Mouse (Mus musculus): ENCODE results near the gene Myo1b. TPM values are rescaled to one million over a fixed set of nuclear protein-coding genes. Genes with fewer than 3 reads are reported as not detected.

Myo1b gene
- polyA plus RNA-seq, 1 experiment = 2.6 TPM

DNA sequence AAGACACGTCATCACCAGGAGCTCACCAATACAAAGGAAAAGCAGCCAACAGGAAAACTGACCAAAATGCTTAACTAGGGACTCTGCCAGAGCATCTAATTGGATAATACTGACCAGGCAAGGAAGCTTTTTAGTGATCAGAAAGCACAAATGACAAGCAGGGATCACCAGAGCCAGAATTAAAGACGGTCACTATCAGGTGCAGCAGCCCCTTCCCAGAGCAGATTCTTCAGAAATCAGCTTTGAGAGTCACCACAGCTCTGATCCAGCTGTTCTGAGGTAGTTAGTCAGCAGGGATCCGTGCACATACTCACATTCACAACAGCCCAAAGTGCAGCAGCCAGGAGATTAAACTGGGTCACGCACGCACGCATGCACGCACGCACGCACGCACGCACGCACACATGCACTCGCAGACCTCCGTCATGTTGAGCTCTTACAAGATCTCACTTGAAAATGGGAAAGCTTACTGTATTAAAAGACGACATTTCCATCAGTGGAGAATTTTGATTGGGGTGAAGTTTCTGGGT lies 169.1 kb downstream of the Myo1b start:
- no peak overlapping the region for H3K27ac ChIP-seq (ENCODE audit: insufficient read depth, low read depth, low read length)
- TF ChIP-seq POLR2A (IDR thresholded peaks at IDR 0.05; ENCODE audit: low read depth, low read length) = no peak
- no peak for TF ChIP-seq CTCF (IDR thresholded peaks at IDR 0.05; ENCODE audit: extremely low read depth, insufficient read length, insufficient replicate concordance, low read depth, low read length)
- 94% methylated on average over 15 of the region's 15 CpGs for WGBS
- 0 out of 2 replicates have a peak, but pooled peaks cover 2% of the 10 kb centered on the region for H3K36me3 ChIP-seq (ENCODE audit: control insufficient read depth, insufficient read depth, low read length)
- H3K27me3 ChIP-seq (ENCODE audit: control insufficient read depth, insufficient read depth, low read length) = no peaks in the 10 kb centered on the region
- H3K4me3 ChIP-seq (ENCODE audit: low read depth, low read length) = no peak overlapping the region
- H3K4me1 ChIP-seq (ENCODE audit: control insufficient read depth, insufficient read depth, insufficient read length, low read length) = no peaks in the 10 kb centered on the region

DNA sequence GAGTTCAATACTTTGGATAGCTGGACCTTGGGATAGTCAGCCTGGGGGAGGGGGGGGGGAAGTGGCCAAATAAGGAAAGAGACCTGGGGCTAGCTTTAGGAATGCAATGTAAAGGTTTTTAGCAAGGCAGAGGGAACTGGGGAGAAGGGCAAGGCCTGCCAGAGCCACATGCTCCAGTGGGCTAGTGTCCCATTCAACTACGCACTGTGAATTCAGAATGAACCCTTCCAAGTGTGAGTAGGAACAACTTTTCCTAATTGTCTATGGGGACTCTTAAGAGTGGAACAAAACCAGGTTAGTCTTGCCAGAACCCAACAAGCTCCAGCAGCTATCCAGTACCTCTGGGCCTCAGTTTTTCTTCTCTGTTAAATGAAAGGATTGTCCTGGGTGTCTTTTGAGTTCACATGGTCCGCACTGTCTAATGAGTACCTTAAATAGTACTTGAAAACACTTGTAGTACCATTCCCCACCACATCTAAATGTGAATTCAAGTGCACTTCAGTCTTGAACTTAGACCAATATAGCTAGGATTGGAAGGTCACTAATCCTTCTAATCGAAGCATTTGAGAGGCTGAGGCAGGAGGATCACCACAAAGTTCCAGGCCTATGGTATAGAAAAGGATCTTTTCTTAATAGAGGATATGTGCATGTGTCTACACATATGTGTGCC lies 172.0 kb downstream of the Myo1b start:
- Histone ChIP-seq H3K27ac (ENCODE audit: insufficient read depth, low read depth, low read length) (no peak overlapping the region), H3K36me3 (ENCODE audit: control insufficient read depth, insufficient read depth, low read length) (no peaks in the 10 kb centered on the region), H3K4me3 (ENCODE audit: low read depth, low read length) (no peak overlapping the region), H3K27me3 (ENCODE audit: control insufficient read depth, insufficient read depth, low read length) (no peaks in the 10 kb centered on the region), H3K4me1 (ENCODE audit: control insufficient read depth, insufficient read depth, insufficient read length, low read length) (no peaks in the 10 kb centered on the region)
- TF ChIP-seq POLR2A (IDR thresholded peaks at IDR 0.05; ENCODE audit: low read depth, low read length) = no peak
- TF ChIP-seq CTCF (IDR thresholded peaks at IDR 0.05; ENCODE audit: extremely low read depth, insufficient read length, insufficient replicate concordance, low read depth, low read length) = no peak
- 97% methylated on average over 3 of the region's 3 CpGs for WGBS

DNA sequence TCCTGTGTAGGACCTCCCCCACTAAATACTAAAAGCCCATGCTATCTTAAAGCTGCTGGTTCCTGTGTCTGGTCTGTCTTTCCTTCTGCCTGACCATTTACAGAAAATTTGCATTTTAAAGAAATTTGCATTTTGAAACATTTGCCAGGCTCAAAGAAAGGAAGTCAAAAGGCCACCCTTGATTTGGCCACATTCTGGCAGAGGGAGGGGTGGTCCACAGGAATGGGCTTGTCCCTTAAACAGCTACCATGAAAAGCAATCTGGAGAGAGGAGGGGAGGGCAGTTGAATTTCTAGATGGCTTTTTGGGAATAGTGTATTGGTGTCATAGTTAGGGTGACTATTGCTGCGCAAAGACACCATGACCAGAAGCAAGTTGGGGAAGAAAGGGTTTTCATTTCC lies 173.3 kb downstream of the Myo1b start:
- Histone ChIP-seq H3K27ac (ENCODE audit: insufficient read depth, low read depth, low read length) (no peak overlapping the region), H3K36me3 (ENCODE audit: control insufficient read depth, insufficient read depth, low read length) (no peaks in the 10 kb centered on the region), H3K27me3 (ENCODE audit: control insufficient read depth, insufficient read depth, low read length) (no peaks in the 10 kb centered on the region), H3K4me3 (ENCODE audit: low read depth, low read length) (no peak overlapping the region), H3K4me1 (ENCODE audit: control insufficient read depth, insufficient read depth, insufficient read length, low read length) (no peaks in the 10 kb centered on the region)
- WGBS = 97% methylated on average over 1 of the region's 1 CpGs
- TF ChIP-seq POLR2A (IDR thresholded peaks at IDR 0.05; ENCODE audit: low read depth, low read length) (no peak), CTCF (IDR thresholded peaks at IDR 0.05; ENCODE audit: extremely low read depth, insufficient read length, insufficient replicate concordance, low read depth, low read length) (no peak)

DNA sequence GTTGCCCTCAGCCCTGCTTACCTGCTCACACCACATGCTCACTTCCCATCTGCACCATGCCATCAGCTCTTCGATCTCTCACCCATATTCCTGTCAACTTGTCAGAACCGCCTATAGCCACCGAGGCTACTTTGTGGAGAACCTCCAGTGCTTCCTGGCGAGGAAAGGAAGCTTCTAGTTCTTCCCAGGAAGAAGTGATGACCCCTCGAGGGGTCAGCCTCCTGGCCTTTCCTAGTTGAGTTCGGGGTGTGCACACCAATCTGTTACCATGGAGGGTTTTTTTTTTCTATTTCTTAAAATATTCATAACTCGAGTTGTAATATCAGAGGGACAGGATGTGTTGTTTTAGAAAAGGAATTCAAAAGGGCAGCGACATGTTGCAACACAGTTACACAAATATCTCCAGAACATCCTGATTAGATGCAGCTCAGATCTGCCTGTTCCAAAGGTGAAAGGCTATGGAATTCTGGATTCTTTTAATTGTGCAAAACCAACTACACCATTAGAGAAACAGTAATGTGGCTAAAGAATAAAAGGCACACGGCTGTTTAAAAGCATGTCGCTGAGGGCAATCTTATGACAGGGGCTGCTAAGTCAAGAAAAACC lies 175.1 kb downstream of the Myo1b start:
- 78% methylated on average over 10 of the region's 10 CpGs for WGBS
- H3K4me1 ChIP-seq (ENCODE audit: control insufficient read depth, insufficient read depth, insufficient read length, low read length) = no peaks in the 10 kb centered on the region
- H3K36me3 ChIP-seq (ENCODE audit: control insufficient read depth, insufficient read depth, low read length) = no peaks in the 10 kb centered on the region
- no peak for TF ChIP-seq CTCF (IDR thresholded peaks at IDR 0.05; ENCODE audit: extremely low read depth, insufficient read length, insufficient replicate concordance, low read depth, low read length)
- H3K27me3 ChIP-seq (ENCODE audit: control insufficient read depth, insufficient read depth, low read length) = no peaks in the 10 kb centered on the region
- no peak overlapping the region for H3K4me3 ChIP-seq (ENCODE audit: low read depth, low read length)
- H3K27ac ChIP-seq (ENCODE audit: insufficient read depth, low read depth, low read length) = no peak overlapping the region

DNA sequence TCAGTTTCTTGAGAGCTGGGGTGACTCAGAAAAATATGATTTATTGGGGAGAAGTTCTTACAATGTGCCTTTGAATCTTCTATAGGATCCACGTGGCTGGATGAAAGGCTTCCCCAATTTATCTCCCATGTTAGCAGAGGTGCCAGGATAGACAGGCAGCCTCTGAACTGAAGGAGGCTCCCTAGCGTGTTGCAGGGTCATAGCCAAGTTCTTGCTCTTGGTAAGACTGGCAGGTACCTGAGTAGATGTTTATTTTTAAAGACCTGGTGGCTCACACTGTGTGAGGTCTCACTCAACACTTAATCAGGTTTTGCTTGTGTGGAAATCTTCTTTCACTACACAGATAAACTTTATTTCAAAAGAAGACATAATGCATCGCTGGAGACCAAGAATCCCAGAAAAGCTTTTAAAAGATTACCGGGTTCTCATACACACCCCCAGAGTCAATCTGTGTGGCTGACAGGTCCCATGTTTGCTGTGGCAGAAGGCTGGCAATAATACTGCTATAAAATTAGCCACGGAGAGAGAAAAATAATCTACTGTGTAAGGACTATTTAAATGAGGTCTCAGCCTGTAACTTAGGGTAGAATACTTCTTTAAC lies 176.5 kb downstream of the Myo1b start:
- 64% methylated on average over 5 of the region's 5 CpGs for WGBS
- TF ChIP-seq CTCF (IDR thresholded peaks at IDR 0.05; ENCODE audit: extremely low read depth, insufficient read length, insufficient replicate concordance, low read depth, low read length) = no peak
- TF ChIP-seq POLR2A (IDR thresholded peaks at IDR 0.05; ENCODE audit: low read depth, low read length) = no peak
- H3K4me3 ChIP-seq (ENCODE audit: low read depth, low read length) = no peak overlapping the region
- H3K27me3 ChIP-seq (ENCODE audit: control insufficient read depth, insufficient read depth, low read length) = no peaks in the 10 kb centered on the region
- no peak overlapping the region for H3K27ac ChIP-seq (ENCODE audit: insufficient read depth, low read depth, low read length)
- H3K36me3 ChIP-seq (ENCODE audit: control insufficient read depth, insufficient read depth, low read length) = no peaks in the 10 kb centered on the region
- no peaks in the 10 kb centered on the region for H3K4me1 ChIP-seq (ENCODE audit: control insufficient read depth, insufficient read depth, insufficient read length, low read length)

DNA sequence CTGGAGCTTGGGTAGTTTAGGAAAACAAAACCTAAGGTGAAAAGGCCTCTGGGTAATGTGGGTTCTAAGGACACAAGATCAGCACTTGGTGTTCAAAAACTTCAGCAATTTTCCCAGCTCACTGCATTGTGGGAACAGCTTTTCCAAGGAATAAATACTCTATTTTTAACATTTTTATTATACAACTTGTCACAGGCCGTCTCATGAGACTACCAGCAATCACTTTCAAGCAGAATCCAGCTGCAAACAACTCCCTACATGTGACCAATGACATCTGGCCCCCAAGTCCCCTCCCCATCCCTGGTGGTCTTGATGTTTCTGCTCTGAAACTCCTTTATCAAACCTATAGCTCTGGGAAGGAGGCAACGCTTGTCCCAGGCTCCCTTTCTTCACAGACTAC lies 179.0 kb downstream of the Myo1b start:
- 88% methylated on average over 2 of the region's 2 CpGs for WGBS
- H3K4me3 ChIP-seq (ENCODE audit: low read depth, low read length) = no peak overlapping the region
- H3K36me3 ChIP-seq (ENCODE audit: control insufficient read depth, insufficient read depth, low read length) = no peaks in the 10 kb centered on the region
- H3K4me1 ChIP-seq (ENCODE audit: control insufficient read depth, insufficient read depth, insufficient read length, low read length) = no peaks in the 10 kb centered on the region
- H3K27me3 ChIP-seq (ENCODE audit: control insufficient read depth, insufficient read depth, low read length) = no peaks in the 10 kb centered on the region
- H3K27ac ChIP-seq (ENCODE audit: insufficient read depth, low read depth, low read length) = no peak overlapping the region
- TF ChIP-seq POLR2A (IDR thresholded peaks at IDR 0.05; ENCODE audit: low read depth, low read length) = no peak

DNA sequence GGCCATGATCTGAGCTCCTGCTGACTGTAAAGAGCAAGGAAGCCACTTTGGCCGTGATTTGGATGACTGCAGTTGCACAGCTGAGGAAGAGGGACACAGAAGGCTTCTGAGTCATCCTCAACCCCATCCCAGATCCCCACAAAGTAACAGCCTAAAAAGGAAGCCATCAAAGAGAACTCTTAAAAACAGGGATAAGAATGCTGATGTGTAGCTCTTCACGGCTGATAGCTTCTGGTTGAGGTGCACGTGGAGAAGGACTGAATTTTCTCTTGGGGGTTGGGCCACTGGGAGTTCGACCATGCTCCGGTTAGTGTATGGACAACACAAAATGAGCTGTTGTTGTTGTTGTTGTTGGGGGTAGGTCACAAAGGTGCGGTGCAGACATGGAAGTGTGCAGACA lies 181.2 kb downstream of the Myo1b start:
- H3K36me3 ChIP-seq (ENCODE audit: control insufficient read depth, insufficient read depth, low read length) = no peaks in the 10 kb centered on the region
- H3K4me3 ChIP-seq (ENCODE audit: low read depth, low read length) = no peak overlapping the region
- H3K4me1 ChIP-seq (ENCODE audit: control insufficient read depth, insufficient read depth, insufficient read length, low read length) = no peaks in the 10 kb centered on the region
- no peak overlapping the region for H3K27ac ChIP-seq (ENCODE audit: insufficient read depth, low read depth, low read length)
- no peaks in the 10 kb centered on the region for H3K27me3 ChIP-seq (ENCODE audit: control insufficient read depth, insufficient read depth, low read length)
- 80% methylated on average over 6 of the region's 6 CpGs for WGBS
- no peak for TF ChIP-seq POLR2A (IDR thresholded peaks at IDR 0.05; ENCODE audit: low read depth, low read length)
- no peak for TF ChIP-seq CTCF (IDR thresholded peaks at IDR 0.05; ENCODE audit: extremely low read depth, insufficient read length, insufficient replicate concordance, low read depth, low read length)
